In genomic region chr1:185331983-185332430, GRCm38 (mm10) we compare ENCODE assay signal across 8 mouse cellular contexts. TPM values are rescaled to one million over a fixed set of nuclear protein-coding genes. Genes with fewer than 3 reads are reported as not detected.
A peak's percentile ranks its signal among the peaks of the same experiment; 100 is the strongest.
DNase-seq lines count a peak whose midpoint lies in the region; ATAC-seq and TF ChIP-seq lines count a peak whose summit lies in the region.

Gene Bpnt1 (plus strand): TSS chr1:185332149.

- peaks cover 5% of the 10 kb centered on the region; the same call in 1 of the 2 replicates for H3K4me1 ChIP-seq in brown adipose tissue, adult 24 weeks (ENCODE audit: control insufficient read depth, insufficient read depth, insufficient read length, low read length)
- peaks cover 4 to 15% of the 10 kb centered on the region in 2 experiments for H3K4me1 ChIP-seq in heart, embryonic 14.5 days (ENCODE audit: control insufficient read depth in 2 of 2, insufficient read depth in 2 of 2, low read length in 2 of 2)
- H3K4me1 ChIP-seq in liver, embryonic 14.5 days (replicated peaks; ENCODE audit: control insufficient read depth in 2 of 2, insufficient read depth in 2 of 2, low read length in 1 of 2): peaks cover 0 to 9% of the 10 kb centered on the region in 2 experiments
- peaks cover 11% of the 10 kb centered on the region for H3K4me1 ChIP-seq in neural tube, embryonic 11.5 days (ENCODE audit: control insufficient read depth, insufficient read depth, low read length)
- no peaks in the 10 kb centered on the region for H3K4me1 ChIP-seq in stomach, postnatal 0 days (replicated peaks; ENCODE audit: control insufficient read depth, insufficient read depth)

- H3K9ac ChIP-seq in heart, embryonic 14.5 days (ENCODE audit: low read length): peak within 1 kb of the TSS; percentile 77
- peak within 1 kb of the TSS; percentile 69 for H3K9ac ChIP-seq in liver, embryonic 14.5 days (replicated peaks)
- H3K9ac ChIP-seq in neural tube, embryonic 11.5 days (ENCODE audit: low read length): peak within 1 kb of the TSS; percentile 56
- H3K9ac ChIP-seq in stomach, postnatal 0 days (ENCODE audit: low read length): peak within 1 kb of the TSS; percentile 72

- ATAC-seq in heart, embryonic 14.5 days (ENCODE audit: insufficient number of reproducible peaks, insufficient read depth, low FRiP score, low read depth): peak; percentile 75
- ATAC-seq in liver, embryonic 14.5 days (ENCODE audit: insufficient read depth): peak; percentile 55
- peak; percentile 78 for ATAC-seq in neural tube, embryonic 11.5 days (ENCODE audit: insufficient read depth, low FRiP score, low TSS enrichment)
- ATAC-seq in stomach, postnatal 0 days (ENCODE audit: low FRiP score, low TSS enrichment): peak; percentile 85

- WGBS in heart, embryonic 14.5 days: under 1% methylated on average over 32 of the region's 32 CpGs
- under 1% methylated on average over 32 of the region's 32 CpGs for WGBS in liver, embryonic 14.5 days (ENCODE audit: insufficient replicate concordance)
- WGBS in neural tube, embryonic 11.5 days: under 1% methylated on average over 32 of the region's 32 CpGs
- WGBS in stomach, postnatal 0 days: under 1% methylated on average over 32 of the region's 32 CpGs

- H3K9me3 ChIP-seq in heart, embryonic 14.5 days (ENCODE audit: control insufficient read depth, low read length): no peaks in the 10 kb centered on the region
- H3K9me3 ChIP-seq in liver, embryonic 14.5 days (ENCODE audit: control insufficient read depth, low read length): no peaks in the 10 kb centered on the region
- H3K9me3 ChIP-seq in neural tube, embryonic 11.5 days (ENCODE audit: control insufficient read depth, low read length): no peaks in the 10 kb centered on the region
- H3K9me3 ChIP-seq in stomach, postnatal 0 days (ENCODE audit: control insufficient read depth, low read length): no peaks in the 10 kb centered on the region

- H3K4me3 ChIP-seq in brown adipose tissue, adult 24 weeks (ENCODE audit: insufficient read depth, low read depth, low read length): peak within 1 kb of the TSS; percentile 98
- H3K4me3 ChIP-seq in heart, embryonic 14.5 days (ENCODE audit: control insufficient read depth in 1 of 2, insufficient read depth in 1 of 2, low read depth in 1 of 2, low read length in 2 of 2): peak within 1 kb of the TSS; percentile 54 to 77
- H3K4me3 ChIP-seq in liver, embryonic 14.5 days (ENCODE audit: insufficient read depth in 1 of 2, low read depth in 2 of 2, low read length in 2 of 2): peak within 1 kb of the TSS; percentile 62 to 77
- H3K4me3 ChIP-seq in neural tube, embryonic 11.5 days (ENCODE audit: low read depth, low read length): peak within 1 kb of the TSS; percentile 50
- peak within 1 kb of the TSS; percentile 62 for H3K4me3 ChIP-seq in stomach, postnatal 0 days (ENCODE audit: low read depth, low read length)

- peaks cover 5% of the 10 kb centered on the region for H3K36me3 ChIP-seq in heart, embryonic 14.5 days (ENCODE audit: control insufficient read depth, insufficient read depth, low read length)
- H3K36me3 ChIP-seq in liver, embryonic 14.5 days (replicated peaks; ENCODE audit: control insufficient read depth, insufficient read depth, low read depth): peaks cover 1% of the 10 kb centered on the region
- no peaks in the 10 kb centered on the region for H3K36me3 ChIP-seq in neural tube, embryonic 11.5 days (ENCODE audit: control insufficient read depth, insufficient read depth, low read length)
- no peaks in the 10 kb centered on the region for H3K36me3 ChIP-seq in stomach, postnatal 0 days (ENCODE audit: control insufficient read depth, insufficient read depth, low read length)

- TF ChIP-seq CTCF in liver, embryonic 14.5 days (IDR thresholded peaks at IDR 0.05; ENCODE audit: low read depth): no peak
- no peak for TF ChIP-seq CTCF in stomach, postnatal 0 days (IDR thresholded peaks at IDR 0.05; ENCODE audit: low read depth)

- peak within 1 kb of the TSS; percentile 73 for H3K4me2 ChIP-seq in heart, embryonic 14.5 days (ENCODE audit: low read length)
- peak within 1 kb of the TSS; percentile 90 for H3K4me2 ChIP-seq in liver, embryonic 14.5 days (ENCODE audit: low read depth)
- peak within 1 kb of the TSS; percentile 46 for H3K4me2 ChIP-seq in neural tube, embryonic 11.5 days (ENCODE audit: low read depth)
- H3K4me2 ChIP-seq in stomach, postnatal 0 days (replicated peaks; ENCODE audit: low read depth): peak within 1 kb of the TSS; percentile 67

- peak within 1 kb of the TSS; percentile 95 for H3K27ac ChIP-seq in brown adipose tissue, adult 24 weeks (replicated peaks; ENCODE audit: low read depth, low read length)
- peak within 1 kb of the TSS; percentile 90 for H3K27ac ChIP-seq in heart, embryonic 14.5 days (replicated peaks in 1 of 2; ENCODE audit: control insufficient read depth in 1 of 2, insufficient read depth in 1 of 2, low read depth in 2 of 2, low read length in 2 of 2)
- H3K27ac ChIP-seq in liver, embryonic 14.5 days: peak within 1 kb of the TSS; percentile 78
- H3K27ac ChIP-seq in neural tube, embryonic 11.5 days (ENCODE audit: low read depth, low read length): peak within 1 kb of the TSS; percentile 39; the same call in 1 of the 2 replicates
- peak within 1 kb of the TSS; percentile 82 for H3K27ac ChIP-seq in stomach, postnatal 0 days (replicated peaks)

- H3K27me3 ChIP-seq in heart, embryonic 14.5 days (ENCODE audit: control insufficient read depth, insufficient read depth, low read length): no peaks in the 10 kb centered on the region
- H3K27me3 ChIP-seq in liver, embryonic 14.5 days (ENCODE audit: control insufficient read depth, insufficient read depth, low read length): no peaks in the 10 kb centered on the region
- no peaks in the 10 kb centered on the region for H3K27me3 ChIP-seq in neural tube, embryonic 11.5 days (ENCODE audit: control insufficient read depth, insufficient read depth, low read length)
- H3K27me3 ChIP-seq in stomach, postnatal 0 days (ENCODE audit: control insufficient read depth, insufficient read depth, low read length): no peaks in the 10 kb centered on the region

- peak; percentile 93 for DNase-seq in CD4-positive, CD25-positive, alpha-beta regulatory T cell, adult 2 months (ENCODE audit: low read depth, low spot score)
- DNase-seq in fibroblast of lung, adult 2 months (ENCODE audit: low read depth): peak; percentile 88
- DNase-seq in kidney, postnatal 25 days: peak; percentile 87 to 96
- DNase-seq in liver, embryonic 14.5 days (ENCODE audit: low read depth in 3 of 3, low spot score in 3 of 3): peak; percentile 63 to 67 (median 67)
- DNase-seq in neural tube, embryonic 11.5 days (ENCODE audit: low spot score): peak; percentile 93
- peak; percentile 91 for DNase-seq in stomach, postnatal 0 days (ENCODE audit: low spot score)

- no peak for TF ChIP-seq EP300 in liver, embryonic 14.5 days (IDR thresholded peaks at IDR 0.05; ENCODE audit: low read depth)
- TF ChIP-seq EP300 in stomach, postnatal 0 days (optimal IDR thresholded peaks at IDR 0.05): no peak

RNA-seq across cellular contexts. Expression of gene Bpnt1, which starts in this region (rescaled TPM):
- 79.7 TPM in 2 replicates for polyA plus RNA-seq in brown adipose tissue, adult 24 weeks (2012; ENCODE audit: insufficient read depth, insufficient read length, missing spikeins)
- 24.1 and 25.4 TPM in 2 replicates for polyA plus RNA-seq in heart, embryonic 14.5 days (2014; fragmentation: Nextera tagmentation; extraction: Ambion mirVana)
- 9.1 and 11.3 TPM in 2 replicates for polyA plus RNA-seq in liver, embryonic 14.5 days (2012; rRNA removed)
- polyA plus RNA-seq in liver, embryonic 14.5 days (2014; fragmentation: Nextera tagmentation; extraction: Ambion mirVana): 4.4 and 5.4 TPM in 2 replicates
- polyA plus RNA-seq in neural tube, embryonic 11.5 days (2014; fragmentation: Nextera tagmentation; extraction: Ambion mirVana): 24.3 and 29.2 TPM in 2 replicates
- 61.8 and 64.0 TPM in 2 replicates for polyA plus RNA-seq in stomach, postnatal 0 days (2015; fragmentation: Nextera tagmentation; extraction: Ambion mirVana)

Comparison
In these comparisons a context has a peak if more than half of its experiments do, and no peak if none do; other contexts are left out.
1. Peak in every context shown above with its lines: DNase-seq, ATAC-seq, H3K4me3 ChIP-seq and H3K27ac ChIP-seq.
2. H3K27ac ChIP-seq: peak in every context shown above with its lines; median percentile 95 in brown adipose tissue, adult 24 weeks; 90 in heart, embryonic 14.5 days; 82 in stomach, postnatal 0 days; 78 in liver, embryonic 14.5 days; 39 in neural tube, embryonic 11.5 days.